Mouse (Mus musculus) CH12.LX (cell line): Measurements from ENCODE around the gene Klhdc8b. TPM values are rescaled to one million over a fixed set of nuclear protein-coding genes. Genes with fewer than 3 reads are reported as not detected.

ENCODE experiments used
- DNase-seq: peaks from one replicate; pipeline ENCODE4 v3.0.0-alpha.2; 2013; ENCODE audit errors: extremely low read depth
- H3K27ac ChIP-seq: 2 replicates; pipeline ENCODE4 v1.5.1; 2012; ENCODE audit warnings: low read depth, mild to moderate bottlenecking, control low read depth, moderate library complexity; ENCODE audit not compliant: insufficient read depth
- H3K27me3 ChIP-seq: replicated peaks from 2 replicates; pipeline ENCODE3; 2012; ENCODE audit warnings: inconsistent platforms
- H3K36me3 ChIP-seq, 2 experiments: replicated peaks in 1 of 2; 2 replicates each; pipeline versions ENCODE3 to v1.6.1; 2012; ENCODE audit warnings: inconsistent platforms in 1 of 2, low read length in 1 of 2, mild to moderate bottlenecking in 1 of 2, mixed read lengths in 1 of 2, moderate library complexity in 1 of 2; ENCODE audit not compliant: control insufficient read depth in 1 of 2, insufficient read depth in 1 of 2
- H3K4me1 ChIP-seq, 2 experiments: 2 replicates each; pipeline ENCODE4 v1.6.1; 2012; ENCODE audit warnings: inconsistent platforms in 1 of 2, moderate library complexity in 1 of 2; ENCODE audit not compliant: insufficient read depth in 2 of 2, control insufficient read depth in 1 of 2
- H3K4me2 ChIP-seq: 2 replicates; pipeline ENCODE4 v1.6.1; 2012; ENCODE audit warnings: low read depth, mild to moderate bottlenecking, control low read depth; ENCODE audit not compliant: poor library complexity, insufficient read depth, severe bottlenecking
- H3K4me3 ChIP-seq, 3 experiments: fragments of 150-350 bp in 1 of 3; sonication (generic) in 1 of 3; replicated peaks in 1 of 3; 2 replicates each; pipeline versions ENCODE3 to v1.5.1; 2011 to 2012; ENCODE audit warnings: low read depth in 2 of 3, low read length in 2 of 3, mild to moderate bottlenecking in 2 of 3, moderate library complexity in 2 of 3, control low read depth in 1 of 3, improper control_type of control experiment in 1 of 3, inconsistent platforms in 1 of 3, mixed read lengths in 1 of 3; ENCODE audit not compliant: poor library complexity in 1 of 3
- H3K79me2 ChIP-seq: replicated peaks from 2 replicates; pipeline ENCODE4 v1.6.1; 2012; ENCODE audit warnings: mild to moderate bottlenecking, moderate library complexity; ENCODE audit not compliant: control insufficient read depth, poor library complexity, insufficient read depth, severe bottlenecking; ENCODE audit errors: extremely low read depth
- H3K9ac ChIP-seq: 2 replicates; pipeline ENCODE4 v1.6.1; 2012; ENCODE audit warnings: low read depth, mild to moderate bottlenecking, control low read depth, moderate library complexity; ENCODE audit not compliant: insufficient read depth
- H3K9me3 ChIP-seq: replicated peaks from 2 replicates; pipeline ENCODE3; 2012; ENCODE audit warnings: low read length, inconsistent platforms, mixed read lengths
- BHLHE40 ChIP-seq: IDR thresholded peaks from 2 replicates; pipeline ENCODE4 v1.6.1; 2011; ENCODE audit warnings: mild to moderate bottlenecking, low read depth, low read length, improper control_type of control experiment
- CHD1 ChIP-seq: IDR thresholded peaks from 2 replicates; pipeline ENCODE4 v1.6.1; 2012; ENCODE audit warnings: low read depth, low read length, improper control_type of control experiment, inconsistent platforms
- CTCF ChIP-seq, 2 experiments: IDR thresholded peaks in 1 of 2; conservative IDR thresholded peaks in 1 of 2; 2 replicates each; pipeline ENCODE4 v1.5.1; 2011 to 2012; ENCODE audit warnings: low read depth in 2 of 2, low read length in 2 of 2, improper control_type of control experiment in 1 of 2, inconsistent platforms in 1 of 2, mild to moderate bottlenecking in 1 of 2, moderate library complexity in 1 of 2
- ELF1 ChIP-seq: IDR thresholded peaks from 2 replicates; pipeline ENCODE4 v1.6.1; 2014; ENCODE audit warnings: low read depth, mild to moderate bottlenecking, inconsistent platforms, low read length, improper control_type of control experiment
- GABPA ChIP-seq: IDR thresholded peaks from 2 replicates; pipeline ENCODE4 v1.6.1; 2012; ENCODE audit warnings: low read depth, low read length, improper control_type of control experiment, inconsistent platforms; ENCODE audit not compliant: insufficient replicate concordance
- MAFK ChIP-seq: IDR thresholded peaks from 2 replicates; pipeline ENCODE4 v1.6.1; 2011; ENCODE audit warnings: low read length, improper control_type of control experiment; ENCODE audit not compliant: insufficient replicate concordance
- MAX ChIP-seq: IDR thresholded peaks from 2 replicates; pipeline ENCODE4 v1.6.1; 2011; ENCODE audit warnings: low read length, improper control_type of control experiment
- MAZ ChIP-seq: IDR thresholded peaks from 2 replicates; pipeline ENCODE4 v1.6.1; 2012; ENCODE audit warnings: low read depth, mild to moderate bottlenecking, inconsistent platforms, low read length, improper control_type of control experiment, moderate library complexity
- MXI1 ChIP-seq: IDR thresholded peaks from 2 replicates; pipeline ENCODE4 v1.6.1; 2011; ENCODE audit warnings: mild to moderate bottlenecking, low read depth, low read length, improper control_type of control experiment
- NELFE ChIP-seq: IDR thresholded peaks from 2 replicates; pipeline ENCODE4 v1.6.1; 2011; ENCODE audit warnings: low read depth, low read length, improper control_type of control experiment
- NRF1 ChIP-seq: IDR thresholded peaks from 2 replicates; pipeline ENCODE4 v1.6.1; 2014; ENCODE audit warnings: low read depth, mild to moderate bottlenecking, inconsistent platforms, low read length, improper control_type of control experiment, moderate library complexity
- POLR2A ChIP-seq: IDR thresholded peaks from 2 replicates; pipeline ENCODE4 v1.6.1; 2011; ENCODE audit warnings: low read depth, mild to moderate bottlenecking, improper control_type of control experiment, low read length
- POLR2AphosphoS2 ChIP-seq: IDR thresholded peaks from 2 replicates; pipeline ENCODE4 v1.6.1; 2011; ENCODE audit warnings: low read depth, low read length, improper control_type of control experiment
- RAD21 ChIP-seq: IDR thresholded peaks from 2 replicates; pipeline ENCODE4 v1.6.1; 2011; ENCODE audit warnings: low read depth, mild to moderate bottlenecking, low read length, improper control_type of control experiment, moderate library complexity
- USF2 ChIP-seq: conservative IDR thresholded peaks from 2 replicates; pipeline ENCODE4 v1.6.1; 2011; ENCODE audit warnings: low read depth, low read length, improper control_type of control experiment
- ZC3H11A ChIP-seq: IDR thresholded peaks from 2 replicates; pipeline ENCODE4 v1.6.1; 2012; ENCODE audit warnings: low read depth, mild to moderate bottlenecking, inconsistent platforms, low read length, improper control_type of control experiment
- ZKSCAN1 ChIP-seq: IDR thresholded peaks from 2 replicates; pipeline ENCODE4 v1.6.1; 2012; ENCODE audit warnings: low read depth, inconsistent platforms, low read length, improper control_type of control experiment, borderline replicate concordance
- dilution Hi-C: fragments of 300-500 bp; cut with MboI; formaldehyde crosslinking; loops from 2 replicates; pipeline ENCODE4 v1.14.3; 2020; ENCODE audit warnings: low sequenced_read_pairs; ENCODE audit not compliant: extremely low pct_unique_long_range_greater_than_20kb, extremely low pct_ligation_motif_present
- in situ Hi-C: fragments of 300-500 bp; cut with MboI; formaldehyde crosslinking; loops from 3 replicates; pipeline ENCODE4 v1.14.3; 2019; ENCODE audit warnings: low sequenced_read_pairs, low pct_ligation_motif_present, low pct_unique_long_range_greater_than_20kb, mixed read lengths
- polyA plus RNA-seq: library from polyadenylated mRNA; unstranded; fragments of >175 nt; gene quantifications from 2 replicates; pipeline ENCODE4 v1.2.1, GENCODE M21; 2012; ENCODE audit warnings: low read depth; ENCODE audit not compliant: insufficient read length
- total RNA-seq, 2 experiments: library from RNA; depleted of rRNA; stranded (reverse); fragments of 300-350 nt in 1 of 2; fragments of >200 nt in 1 of 2; gene quantifications; 2 replicates each; pipeline ENCODE4 v1.2.3; 2012 to 2014

Gene Klhdc8b
- total and polyA plus RNA-seq, 3 experiments: 1.9 to 5.2 (median 3.5) TPM

DNA sequence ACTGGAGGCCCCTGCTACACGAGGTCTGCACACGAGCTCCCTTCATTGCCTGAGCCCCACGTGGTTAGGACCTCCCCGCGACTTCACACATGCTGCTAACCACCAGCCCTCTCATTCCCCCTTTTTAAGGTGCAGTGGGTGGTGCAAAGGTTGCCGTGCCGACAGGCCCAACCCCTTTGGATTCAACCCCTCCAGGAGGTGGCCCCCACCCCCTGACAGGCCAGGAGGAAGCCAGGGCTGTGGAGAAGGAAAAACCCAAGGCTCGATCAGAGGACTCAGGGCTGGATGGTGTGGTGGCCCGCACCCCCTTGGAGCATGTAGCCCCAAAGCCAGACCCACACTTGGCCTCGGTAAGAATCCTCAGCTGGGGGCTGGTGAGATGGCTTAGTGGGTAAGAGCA is 33.5 kb upstream of the Klhdc8b start:
- Histone ChIP-seq H3K9ac (no peak overlapping the region), H3K36me3 (peaks cover 71 to 78% of the 10 kb centered on the region in 2 experiments), H3K27me3 (no peaks in the 10 kb centered on the region)
- TF ChIP-seq POLR2A (no peak), MAZ (no peak)
- TF ChIP-seq, all 38 proteins: peak for 0
- dilution Hi-C loops: no loop called here
- no peak for DNase-seq
- Histone ChIP-seq H3K9me3 (no peaks in the 10 kb centered on the region), H3K4me1 (peaks cover 5 to 21% of the 10 kb centered on the region in 2 experiments), H3K27ac (no peak overlapping the region), H3K4me3 (no peak overlapping the region), H3K4me2 (no peak overlapping the region), H3K79me2 (peaks cover 24% of the 10 kb centered on the region)
- in situ Hi-C loops: no loop called here

DNA sequence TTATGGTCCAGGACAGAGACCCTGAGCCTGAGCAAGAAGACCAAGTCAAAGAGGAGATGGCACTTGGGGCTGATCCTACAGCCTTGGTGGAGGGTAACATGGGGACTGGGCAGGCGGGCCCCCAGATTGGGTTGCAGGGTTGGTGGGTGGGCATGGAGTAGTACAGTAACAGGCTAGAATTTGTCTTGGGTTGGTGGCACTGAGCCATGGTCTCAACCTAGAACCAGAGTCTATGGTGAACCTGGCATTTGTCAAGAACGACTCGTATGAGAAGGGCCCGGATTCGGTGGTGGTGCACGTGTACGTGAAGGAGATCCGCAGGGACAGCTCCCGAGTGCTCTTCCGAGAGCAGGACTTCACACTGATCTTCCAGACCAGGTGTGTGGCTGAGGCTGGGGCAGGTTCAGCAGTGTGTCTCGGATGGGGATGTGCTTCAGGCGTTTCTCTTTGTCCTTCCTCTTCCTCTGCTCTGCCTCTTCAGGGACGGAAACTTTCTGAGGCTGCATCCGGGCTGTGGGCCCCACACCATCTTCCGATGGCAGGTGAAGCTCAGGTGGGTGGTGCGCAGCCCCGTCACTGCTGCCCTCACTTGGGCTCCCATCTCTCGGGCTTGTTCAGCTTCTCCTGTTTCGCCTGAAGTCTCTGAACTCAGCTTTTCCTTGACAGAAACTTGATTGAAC is 32.9 kb upstream of the Klhdc8b start:
- H3K36me3 ChIP-seq: peaks cover 65 to 72% of the 10 kb centered on the region in 2 experiments
- dilution Hi-C loops (no loop called here), in situ Hi-C loops (no loop called here)

DNA sequence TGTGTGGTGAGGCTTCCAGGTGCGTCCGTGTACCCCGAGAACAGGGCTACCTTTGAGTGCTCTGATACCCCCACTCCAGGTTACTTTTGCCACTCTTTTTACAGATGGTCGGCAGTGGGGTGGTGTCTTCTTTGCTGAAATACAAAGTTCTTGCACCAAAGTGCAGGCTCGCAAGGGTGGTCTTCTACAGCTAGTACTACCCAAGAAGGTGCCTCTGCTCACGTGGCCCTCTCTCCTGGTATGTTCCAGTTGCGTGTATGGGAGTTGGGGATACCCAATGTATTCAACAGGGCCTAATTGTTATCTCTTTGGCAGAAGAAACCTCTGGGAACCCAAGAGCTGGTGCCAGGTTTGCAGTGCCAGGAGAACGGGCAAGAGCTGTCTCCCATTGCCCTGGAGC is 31.9 kb upstream of the Klhdc8b start:
- TF ChIP-seq GABPA (no peak), BHLHE40 (no peak), USF2 (no peak), CHD1 (no peak), CTCF (conservative IDR thresholded peaks at IDR 0.05 in 1 of 2, IDR thresholded peaks at IDR 0.05 in 1 of 2; ENCODE audit: low read depth in 2 of 2, low read length in 2 of 2) (no peak), MAX (no peak), ZC3H11A (no peak), MXI1 (no peak), NELFE (no peak), NRF1 (no peak), ELF1 (no peak), RAD21 (no peak), ZKSCAN1 (no peak), MAFK (no peak), POLR2AphosphoS2 (no peak)
- TF ChIP-seq, all 38 proteins: peak for 0
- H3K4me1 ChIP-seq: peaks cover 11 to 31% of the 10 kb centered on the region in 2 experiments
- peaks cover 55 to 62% of the 10 kb centered on the region in 2 experiments for H3K36me3 ChIP-seq
- no peaks in the 10 kb centered on the region for H3K9me3 ChIP-seq
- no peak overlapping the region for H3K27ac ChIP-seq
- no peaks in the 10 kb centered on the region for H3K27me3 ChIP-seq
- H3K9ac ChIP-seq: no peak overlapping the region
- in situ Hi-C loops (no loop called here), dilution Hi-C loops (no loop called here)
- H3K4me3 ChIP-seq: no peak overlapping the region
- no peak for DNase-seq
- peaks cover 24% of the 10 kb centered on the region for H3K79me2 ChIP-seq
- H3K4me2 ChIP-seq: no peak overlapping the region

More for the DNA sequence above, 32.9 kb upstream of the Klhdc8b start:
- no peak overlapping the region for H3K4me2 ChIP-seq
- peaks cover 8 to 28% of the 10 kb centered on the region in 2 experiments for H3K4me1 ChIP-seq
- DNase-seq: no peak
- H3K4me3 ChIP-seq: no peak overlapping the region
- TF ChIP-seq MAZ (no peak), POLR2AphosphoS2 (no peak), CHD1 (no peak), NRF1 (no peak)
- no peaks in the 10 kb centered on the region for H3K27me3 ChIP-seq
- no peak overlapping the region for H3K9ac ChIP-seq
- H3K27ac ChIP-seq: no peak overlapping the region
- peaks cover 24% of the 10 kb centered on the region for H3K79me2 ChIP-seq
- H3K9me3 ChIP-seq: no peaks in the 10 kb centered on the region
